Mouse (Mus musculus): ENCODE results near the gene Casp14.

DNA sequence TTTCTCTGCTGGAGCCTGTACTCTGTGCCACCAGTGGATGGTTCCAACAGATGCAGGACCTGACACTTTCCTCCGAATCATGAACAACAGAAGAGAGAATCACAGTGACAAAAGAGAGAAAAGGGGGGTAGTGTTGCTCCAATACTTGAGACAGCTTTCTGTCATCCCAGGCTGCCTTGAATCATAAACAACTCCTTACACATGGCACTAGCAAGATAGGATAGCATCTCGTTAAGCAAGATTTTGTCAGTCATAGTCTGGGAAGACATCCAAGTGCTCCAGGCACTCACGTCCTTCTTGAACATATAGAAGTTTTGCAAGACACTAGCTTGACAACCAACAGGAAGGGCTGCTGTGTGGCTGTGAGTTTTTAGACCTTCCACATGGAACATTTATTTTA, 8.9 kb upstream of the Casp14 start:
- TF ChIP-seq CTCF (IDR thresholded peaks at IDR 0.05; ENCODE audit: low read depth, low read length) (no peak), POLR2A (IDR thresholded peaks at IDR 0.05; ENCODE audit: borderline replicate concordance, low read depth, low read length) (no peak)

Measured in bone marrow macrophage, adult 2 months (primary cell).